ENCODE assay signal across 9 mouse cellular contexts in genomic region chr9:87027423-87028084, GRCm38 (mm10). TPM values are rescaled to one million over a fixed set of nuclear protein-coding genes. Genes with fewer than 3 reads are reported as not detected.
DNase-seq lines count a peak whose midpoint lies in the region; ATAC-seq and TF ChIP-seq lines count a peak whose summit lies in the region.
"Had no signal": no experiment of that assay in that cellular context is flagged by ENCODE, and none has a peak within 500 bp of the region (broad histone marks: within the 10 kb centered on the region; RNA-seq: fewer than 3 reads in every experiment).

No protein-coding gene starts in this region.

- no peak overlapping the region for H3K4me3 ChIP-seq in forebrain, embryonic 10.5 days
- no peak overlapping the region for H3K4me3 ChIP-seq in hindbrain, postnatal 0 days (ENCODE audit: low read length)
- H3K4me3 ChIP-seq: limb, embryonic 15.5 days had no signal

- H3K4me2 ChIP-seq in hindbrain, postnatal 0 days (ENCODE audit: low read depth, low read length), result no peak overlapping the region
- H3K4me2 ChIP-seq: limb, embryonic 15.5 days had no signal

- no peaks in the 10 kb centered on the region for H3K27me3 ChIP-seq in forebrain, embryonic 10.5 days (ENCODE audit: poor library complexity, severe bottlenecking)
- no peaks in the 10 kb centered on the region for H3K27me3 ChIP-seq in hindbrain, postnatal 0 days (ENCODE audit: insufficient read depth, low read length)
- H3K27me3 ChIP-seq: limb, embryonic 15.5 days had no signal

- no peak overlapping the region for H3K27ac ChIP-seq in forebrain, embryonic 10.5 days
- H3K27ac ChIP-seq in hindbrain, postnatal 0 days, result no peak overlapping the region
- H3K27ac ChIP-seq: limb, embryonic 15.5 days had no signal

- H3K9ac ChIP-seq in hindbrain, postnatal 0 days (replicated peaks; ENCODE audit: low read length), result no peak overlapping the region
- H3K9ac ChIP-seq: limb, embryonic 15.5 days had no signal

- no peaks in the 10 kb centered on the region for H3K9me3 ChIP-seq in forebrain, embryonic 10.5 days
- no peaks in the 10 kb centered on the region for H3K9me3 ChIP-seq in hindbrain, postnatal 0 days (ENCODE audit: low read length)
- H3K9me3 ChIP-seq: limb, embryonic 15.5 days had no signal

- H3K36me3 ChIP-seq in forebrain, embryonic 10.5 days (replicated peaks), result peaks cover 12% of the 10 kb centered on the region
- H3K36me3 ChIP-seq in hindbrain, postnatal 0 days (ENCODE audit: insufficient read depth, low read length), result 0 out of 2 replicates have a peak, but pooled peaks cover 3% of the 10 kb centered on the region
- H3K36me3 ChIP-seq: limb, embryonic 15.5 days had no signal

- peak; percentile 74 for ATAC-seq in hindbrain, postnatal 0 days
- peak; percentile 85 for ATAC-seq in megakaryocyte-erythroid progenitor cell, adult 5-6 weeks (replicated peaks; ENCODE audit: low FRiP score, low TSS enrichment, poor library complexity, severe bottlenecking)

- TF ChIP-seq CTCF in hindbrain, postnatal 0 days (IDR thresholded peaks at IDR 0.05; ENCODE audit: low read depth), result peak; percentile 92

- peaks cover 7% of the 10 kb centered on the region for H3K4me1 ChIP-seq in forebrain, embryonic 10.5 days
- peaks cover 9% of the 10 kb centered on the region; the same call in 1 of the 2 replicates for H3K4me1 ChIP-seq in hindbrain, postnatal 0 days (ENCODE audit: insufficient read depth, low read length)

- WGBS in forebrain, embryonic 10.5 days, result 46% methylated on average over 8 of the region's 8 CpGs
- 41% methylated on average over 8 of the region's 8 CpGs for WGBS in hindbrain, postnatal 0 days

- peak; percentile 57 for DNase-seq in cerebellum, adult 11 months
- DNase-seq in cerebellum, adult 11-12 months, result no peak
- peak; percentile 51 to 64 for DNase-seq in adrenal gland, postnatal 36 days
- peak; percentile 50 for DNase-seq in forebrain, embryonic 10.5 days (ENCODE audit: extremely low spot score, low spot score)
- DNase-seq in hindbrain, postnatal 0 days (ENCODE audit: low spot score), result peak; percentile 83
- peak; percentile 63 to 80 for DNase-seq in left cerebral cortex, adult 18-20 months (ENCODE audit: low spot score in 2 of 2)
- peak; percentile 29 to 40 for DNase-seq in right cerebral cortex, postnatal 36 days (ENCODE audit: low spot score in 2 of 2)

RNA-seq across cellular contexts. Expression of gene Cyb5r4, which starts 5.7 kb away (rescaled TPM):
- total RNA-seq in adrenal gland, postnatal 36 days (2021), result 10 to 100 TPM; 43.1 to 44.2 TPM
- 97.1 and 97.9 TPM in 2 replicates for polyA plus RNA-seq in forebrain, embryonic 10.5 days (2016; fragmentation: Nextera tagmentation; extraction: Ambion mirVana)
- total RNA-seq in hindbrain, postnatal 0 days (2014; rRNA removed), result 25.1 and 27.5 TPM in 2 replicates
- 42.2 and 46.6 TPM in 2 replicates for polyA plus RNA-seq in hindbrain, postnatal 0 days (2015; fragmentation: Nextera tagmentation; extraction: Ambion mirVana)
- 10 to 100 TPM; 36.1 to 37.9 TPM for total RNA-seq in left cerebral cortex, adult 18-20 months (2021)
- 68.7 and 93.2 TPM in 2 replicates for total RNA-seq in megakaryocyte-erythroid progenitor cell, adult 5-6 weeks (2014; fragmentation: Nextera tagmentation)
- total RNA-seq in megakaryocyte-erythroid progenitor cell, adult 5-6 weeks (2017), result 88.7 and 124 TPM in 2 replicates

RNA-seq across cellular contexts. Expression of gene Ripply2, which starts 12.2 kb away (rescaled TPM):
- total RNA-seq in adrenal gland, postnatal 36 days (2021), result 1 to 10 TPM in 1 of 2 experiments, under 1 TPM in 1; 0.73 to 1.3 TPM
- polyA plus RNA-seq in forebrain, embryonic 10.5 days (2016; fragmentation: Nextera tagmentation; extraction: Ambion mirVana), result 0.60 and 0.87 TPM in 2 replicates
- total RNA-seq in hindbrain, postnatal 0 days (2014; rRNA removed), result 1.8 and 4.2 TPM in 2 replicates
- 15.0 and 16.0 TPM in 2 replicates for polyA plus RNA-seq in hindbrain, postnatal 0 days (2015; fragmentation: Nextera tagmentation; extraction: Ambion mirVana)
- 1 to 10 TPM; 7.2 to 9.5 TPM for total RNA-seq in left cerebral cortex, adult 18-20 months (2021)
- not detected in 2 replicates for total RNA-seq in megakaryocyte-erythroid progenitor cell, adult 5-6 weeks (2014; fragmentation: Nextera tagmentation)
- not detected in 2 replicates for total RNA-seq in megakaryocyte-erythroid progenitor cell, adult 5-6 weeks (2017)
- polyA plus RNA-seq: limb, embryonic 15.5 days had no signal
